Mouse (Mus musculus) left cerebral cortex, adult 8-10 months (tissue): ENCODE results near the gene Cyp2a5. TPM values are rescaled to one million over a fixed set of nuclear protein-coding genes. Genes with fewer than 3 reads are reported as not detected.
"Not testable (repeated sequence)": the region's sequence is repeated elsewhere in the genome, so short reads cannot be mapped to it uniquely, and the experiment has no call there.

Source experiments
- DNase-seq, 2 experiments: peaks; one replicate each; pipeline ENCODE4 v3.0.0; 2022; ENCODE audit warnings: low spot score in 2 of 2
- total RNA-seq, 4 experiments: library from RNA; stranded (reverse); gene quantifications; 2 replicates each; pipeline ENCODE4 v1.2.4; 2022

The Cyp2a5 gene
- 1 to 10 TPM in 1 of 4 experiments, under 1 TPM in 3; 0.17 to 2.3 (median 0.51) TPM for total RNA-seq

- DNase-seq: not testable (repeated sequence)
Measured at GRCm38 (mm10) chr7:26835059-26835458, at the start of gene Cyp2a5. Gene Cyp2a5 (plus strand): TSS chr7:26835305.

- DNase-seq: not testable (repeated sequence)
Measured at GRCm38 (mm10) chr7:26786013-26786412, 49.1 kb upstream of the Cyp2a5 start.

- DNase-seq: no peak
Measured at GRCm38 (mm10) chr7:26789984-26790383, 45.1 kb upstream of the Cyp2a5 start.

GRCm38 (mm10) chr7:26800104-26800503 lies 35.0 kb upstream of the Cyp2a5 start:
- DNase-seq: no peak

- DNase-seq: no peak
Measured at GRCm38 (mm10) chr7:26800996-26801395, 34.1 kb upstream of the Cyp2a5 start.

GRCm38 (mm10) chr7:26808592-26808991 lies 26.5 kb upstream of the Cyp2a5 start, which contains the start of gene Cyp2g1:
Gene Cyp2g1 (plus strand): TSS chr7:26808892.
- DNase-seq: no peak

- not testable (repeated sequence) for DNase-seq
Measured at GRCm38 (mm10) chr7:26831556-26832292, 3.4 kb upstream of the Cyp2a5 start.

GRCm38 (mm10) chr7:26832668-26833067 lies 2.4 kb upstream of the Cyp2a5 start:
- not testable (repeated sequence) for DNase-seq

GRCm38 (mm10) chr7:26843400-26843799 lies 8.3 kb downstream of the Cyp2a5 start:
- DNase-seq: not testable (repeated sequence)

GRCm38 (mm10) chr7:26850063-26850462 lies 15.0 kb downstream of the Cyp2a5 start:
- DNase-seq: not testable (repeated sequence)

- not testable (repeated sequence) for DNase-seq
Measured at GRCm38 (mm10) chr7:26878581-26878980, 43.5 kb downstream of the Cyp2a5 start.

GRCm38 (mm10) chr7:26880600-26880999 lies 45.5 kb downstream of the Cyp2a5 start:
- DNase-seq: not testable (repeated sequence)

Other genes with a start within 250 kb of the Cyp2a5 start
- not detected for gene Vmn1r185, start 216.8 kb upstream of the Cyp2a5 start, total RNA-seq
- gene Cyp2b23, start 148.9 kb upstream of the Cyp2a5 start, total RNA-seq: not detected
- gene Cyp2b19, start 78.2 kb upstream of the Cyp2a5 start, total RNA-seq: not detected
- not detected for gene Cyp2g1, start 26.4 kb upstream of the Cyp2a5 start, total RNA-seq
- not detected for gene Cyp2a22, start 104.1 kb downstream of the Cyp2a5 start, total RNA-seq
- gene Cyp2a12, start 193.8 kb downstream of the Cyp2a5 start, total RNA-seq: not detected